Mouse (Mus musculus) lung, postnatal 0 days (tissue): Measurements from ENCODE around the gene Mgll. TPM values are rescaled to one million over a fixed set of nuclear protein-coding genes. Genes with fewer than 3 reads are reported as not detected.

Source experiments
- ATAC-seq: fragments of 200-750 bp; cut with Nextera tagmentation; 2 replicates; pipeline ENCODE4 v1.8.0; 2017; ENCODE audit warnings: moderate library complexity
- DNase-seq: peaks from one replicate; pipeline ENCODE4 v3.0.0-alpha.2; 2016; ENCODE audit warnings: low spot score
- H3K27ac ChIP-seq: fragments of 300-500 bp; sonication (generic); 2 replicates; pipeline ENCODE4 v1.5.1; 2014; ENCODE audit warnings: antibody characterized with exemption, mild to moderate bottlenecking, low read length, mixed read lengths
- H3K27me3 ChIP-seq: fragments of 300-500 bp; sonication (generic); replicated peaks from 2 replicates; pipeline ENCODE4 v1.6.1; 2014; ENCODE audit warnings: low read length, mixed read lengths; ENCODE audit not compliant: insufficient read depth
- H3K36me3 ChIP-seq: fragments of 300-500 bp; sonication (generic); 2 replicates; pipeline ENCODE4 v1.6.1; 2014; ENCODE audit warnings: low read length, mixed read lengths; ENCODE audit not compliant: insufficient read depth
- H3K4me1 ChIP-seq: fragments of 300-500 bp; sonication (generic); 2 replicates; pipeline ENCODE4 v1.6.1; 2014; ENCODE audit warnings: antibody characterized with exemption, low read depth, low read length, mixed read lengths; ENCODE audit not compliant: insufficient read depth
- H3K4me2 ChIP-seq: fragments of 300-500 bp; sonication (generic); replicated peaks from 2 replicates; pipeline ENCODE4 v1.6.1; 2014; ENCODE audit warnings: low read depth, mild to moderate bottlenecking, low read length, moderate library complexity, mixed read lengths
- H3K4me3 ChIP-seq: fragments of 300-500 bp; sonication (generic); 2 replicates; pipeline ENCODE4 v1.5.1; 2014; ENCODE audit warnings: low read depth, low read length
- H3K9ac ChIP-seq: fragments of 300-500 bp; sonication (generic); replicated peaks from 2 replicates; pipeline ENCODE4 v1.6.1; 2014; ENCODE audit warnings: low read depth, mild to moderate bottlenecking
- H3K9me3 ChIP-seq: fragments of 300-500 bp; sonication (generic); 2 replicates; pipeline ENCODE4 v1.6.1; 2016; ENCODE audit warnings: low read length, mixed read lengths
- CTCF ChIP-seq: IDR thresholded peaks from 2 replicates; pipeline ENCODE4 v1.5.1; 2016; ENCODE audit warnings: antibody characterized with exemption, mild to moderate bottlenecking
- EP300 ChIP-seq: IDR thresholded peaks from 2 replicates; pipeline ENCODE4 v1.6.1; 2016; ENCODE audit warnings: antibody characterized with exemption, mild to moderate bottlenecking, control low read depth
- WGBS: fragments of 180-500 bp; shearing (Covaris S2); extraction: QIAGEN DNeasy Blood & Tissue Kit; methylation state at CpG from one replicate; pipeline ENCODE4 v1.1.7; 2014; 5-methylcytosine and 5-hydroxymethylcytosine counted together
- polyA plus RNA-seq: library from polyadenylated mRNA; unstranded; fragments of >200 nt; fragmentation: Nextera tagmentation; extraction: Ambion mirVana; gene quantifications from 2 replicates; pipeline ENCODE4 v1.2.1, GENCODE M21; 2015

Mgll gene
- polyA plus RNA-seq, 1 experiment from 2014 or later: 123 TPM

DNA sequence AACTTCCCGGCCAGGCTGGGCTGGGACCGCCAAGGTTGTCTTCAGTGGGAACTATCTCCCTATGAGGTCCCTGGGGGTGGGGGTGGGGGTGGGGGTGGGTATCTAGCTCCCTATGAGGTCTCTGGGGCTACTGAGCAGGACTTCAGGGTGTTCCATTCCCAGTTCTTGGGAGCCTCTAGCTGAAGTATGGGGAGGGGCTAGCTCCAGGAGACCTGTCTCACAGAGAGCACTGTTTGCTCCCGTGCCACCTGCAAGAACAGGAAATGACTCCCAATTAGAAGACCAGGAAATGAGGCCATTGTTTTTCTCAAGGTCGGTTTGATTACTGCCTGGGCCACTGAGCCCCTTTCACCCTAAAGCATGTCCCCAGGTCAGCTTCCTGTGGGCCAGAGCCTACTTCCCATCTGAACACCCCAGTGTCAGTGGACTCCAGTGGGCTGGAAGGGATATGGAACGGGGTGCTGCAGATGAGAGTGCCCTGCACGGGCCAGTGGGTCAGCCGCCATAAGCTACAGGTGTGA, 87.7 kb downstream of the Mgll start:
- ATAC-seq (peak; percentile 27; the same call in 1 of the 2 replicates), DNase-seq (peak; percentile 39)
- peaks cover 8% of the 10 kb centered on the region; the same call in 1 of the 2 replicates for H3K4me1 ChIP-seq
- no peak overlapping the region for H3K9ac ChIP-seq
- H3K36me3 ChIP-seq: no peaks in the 10 kb centered on the region
- H3K27me3 ChIP-seq: no peaks in the 10 kb centered on the region
- no peak overlapping the region for H3K4me2 ChIP-seq
- no peak overlapping the region for H3K4me3 ChIP-seq
- no peak for TF ChIP-seq CTCF
- TF ChIP-seq EP300: no peak; the same call in 1 of the 2 replicates
- 45% methylated on average over 7 of the region's 7 CpGs for WGBS
- H3K9me3 ChIP-seq: no peaks in the 10 kb centered on the region
- H3K27ac ChIP-seq: peak overlapping the region; percentile 47; the same call in 1 of the 2 replicates

DNA sequence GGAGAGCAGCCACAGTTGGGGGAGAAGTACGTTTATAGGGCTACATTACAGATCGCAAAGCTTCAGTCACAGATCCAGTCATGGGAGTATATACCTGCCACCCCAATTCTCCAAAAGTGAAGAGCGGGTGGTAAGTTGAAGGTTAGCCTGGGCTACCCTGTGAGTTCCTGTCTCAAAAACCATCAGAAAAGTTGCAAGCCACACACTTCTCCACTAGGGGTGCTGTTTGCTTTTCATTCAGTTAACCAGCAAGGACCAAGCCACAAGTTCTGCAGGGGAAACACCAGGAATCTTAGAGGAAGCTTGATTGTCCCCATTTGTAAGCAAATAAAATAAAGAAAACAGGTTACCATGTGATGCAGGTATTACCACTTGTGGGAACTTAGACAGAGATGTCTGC, 88.7 kb downstream of the Mgll start:
- H3K4me3 ChIP-seq: no peak overlapping the region
- DNase-seq (peak; percentile 73), ATAC-seq (no peak)
- H3K36me3 ChIP-seq: no peaks in the 10 kb centered on the region
- WGBS: 79% methylated on average over 3 of the region's 3 CpGs
- TF ChIP-seq EP300: no peak
- peak; percentile 86 for TF ChIP-seq CTCF
- H3K9ac ChIP-seq: no peak overlapping the region
- no peak overlapping the region for H3K4me2 ChIP-seq
- no peaks in the 10 kb centered on the region for H3K9me3 ChIP-seq
- no peaks in the 10 kb centered on the region for H3K27me3 ChIP-seq
- H3K27ac ChIP-seq: no peak overlapping the region
- peaks cover 8% of the 10 kb centered on the region; the same call in 1 of the 2 replicates for H3K4me1 ChIP-seq

DNA sequence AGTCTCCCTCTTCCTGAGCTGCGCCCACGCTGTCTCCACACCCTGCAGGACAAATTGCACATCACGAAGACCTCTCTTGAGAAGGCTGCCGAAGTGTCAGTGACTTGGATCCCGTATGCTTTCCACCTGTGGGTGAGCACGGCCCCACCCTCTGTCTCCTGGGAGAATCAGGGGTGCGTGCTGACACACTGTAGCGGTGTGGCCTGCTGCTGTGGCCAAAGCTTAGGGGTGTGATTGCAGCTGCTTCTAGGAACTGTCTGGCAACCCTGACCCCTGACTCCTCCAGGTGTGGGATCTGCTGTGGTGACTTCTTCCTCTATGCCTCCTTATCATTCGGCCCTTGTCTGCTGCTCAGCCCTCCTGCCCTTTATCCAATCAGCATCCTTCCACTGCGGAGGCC, 89.6 kb downstream of the Mgll start:
- Histone ChIP-seq H3K9ac (no peak overlapping the region), H3K4me3 (no peak overlapping the region), H3K4me2 (no peak overlapping the region), H3K9me3 (no peaks in the 10 kb centered on the region), H3K36me3 (no peaks in the 10 kb centered on the region), H3K27ac (no peak overlapping the region), H3K27me3 (no peaks in the 10 kb centered on the region), H3K4me1 (peaks cover 8% of the 10 kb centered on the region; the same call in 1 of the 2 replicates)
- WGBS: 81% methylated on average over 10 of the region's 10 CpGs
- ATAC-seq (no peak), DNase-seq (no peak)
- no peak for TF ChIP-seq CTCF
- no peak for TF ChIP-seq EP300

DNA sequence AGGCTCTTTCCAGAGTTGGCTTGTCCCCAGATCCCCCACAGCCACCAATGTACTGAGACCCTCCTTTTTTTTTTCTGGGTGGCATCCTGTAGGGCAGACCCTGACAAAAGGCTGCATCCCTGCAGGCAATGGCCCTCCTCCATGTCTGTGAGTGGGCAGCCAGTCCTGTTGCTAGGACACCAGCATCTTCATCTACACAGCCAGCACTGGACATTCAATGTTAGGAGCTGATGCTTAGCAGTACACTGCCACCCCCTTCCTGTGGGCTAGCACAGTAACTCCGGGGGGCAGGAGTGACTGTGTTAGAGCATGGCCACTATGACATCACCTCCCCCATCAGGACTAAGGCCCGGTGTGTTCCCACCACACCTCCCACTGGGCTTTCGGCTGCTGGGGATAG, 90.8 kb downstream of the Mgll start:
- WGBS: 81% methylated on average over 3 of the region's 3 CpGs
- Histone ChIP-seq H3K4me3 (no peak overlapping the region), H3K9ac (no peak overlapping the region)

DNA sequence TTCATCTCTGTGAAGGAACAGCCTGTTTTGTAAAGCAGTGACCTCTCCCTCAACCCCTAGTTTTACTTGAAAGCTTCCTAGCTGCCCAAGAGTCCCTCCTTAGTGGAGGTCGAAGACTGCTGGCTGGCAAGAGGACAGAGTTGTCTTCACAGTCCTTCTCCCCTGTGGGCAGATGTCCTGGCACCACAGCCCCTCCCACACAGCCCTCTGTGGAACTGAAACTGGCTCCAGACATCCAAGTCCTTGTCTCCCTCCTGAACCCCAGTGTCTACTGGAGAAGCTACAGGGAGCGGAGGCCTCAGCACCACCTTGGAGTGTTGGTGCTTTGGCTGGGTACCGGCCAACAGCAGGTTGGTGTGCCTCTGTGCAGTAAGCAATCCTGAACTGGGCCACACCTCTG, 91.3 kb downstream of the Mgll start:
- Histone ChIP-seq H3K4me3 (no peak overlapping the region), H3K4me1 (peaks cover 8% of the 10 kb centered on the region; the same call in 1 of the 2 replicates), H3K4me2 (no peak overlapping the region), H3K27ac (no peak overlapping the region), H3K36me3 (no peaks in the 10 kb centered on the region), H3K9me3 (no peaks in the 10 kb centered on the region), H3K9ac (no peak overlapping the region), H3K27me3 (no peaks in the 10 kb centered on the region)
- DNase-seq: no peak
- 81% methylated on average over 3 of the region's 3 CpGs for WGBS
- TF ChIP-seq EP300 (no peak), CTCF (no peak)
- ATAC-seq: no peak

More for the DNA sequence above, 90.8 kb downstream of the Mgll start:
- ATAC-seq (no peak), DNase-seq (no peak)
- Histone ChIP-seq H3K27me3 (no peaks in the 10 kb centered on the region), H3K36me3 (no peaks in the 10 kb centered on the region), H3K4me2 (no peak overlapping the region), H3K27ac (no peak overlapping the region), H3K4me1 (peaks cover 8% of the 10 kb centered on the region; the same call in 1 of the 2 replicates), H3K9me3 (no peaks in the 10 kb centered on the region)
- TF ChIP-seq CTCF (no peak), EP300 (no peak)

DNA sequence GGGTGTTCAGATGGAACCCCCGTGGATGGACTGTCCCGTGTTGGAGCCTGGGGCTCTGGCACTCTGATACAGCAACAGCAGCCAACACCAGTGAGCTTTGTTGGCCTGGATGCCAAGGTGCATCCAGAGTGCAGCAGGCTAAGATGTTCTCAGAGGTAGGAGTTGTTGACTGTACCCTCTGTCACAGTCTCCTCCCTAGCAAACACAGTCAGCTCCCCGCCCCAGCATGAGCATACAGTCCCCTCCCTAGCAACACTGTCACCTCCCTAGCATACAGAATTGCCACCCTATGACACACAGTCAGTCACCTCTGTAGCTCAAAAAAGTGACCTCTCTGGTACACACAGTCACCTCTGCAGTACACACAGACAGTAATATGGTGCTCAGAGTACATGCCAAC, 92.7 kb downstream of the Mgll start:
- ATAC-seq (no peak), DNase-seq (no peak)
- Histone ChIP-seq H3K27ac (no peak overlapping the region), H3K9me3 (no peaks in the 10 kb centered on the region), H3K36me3 (no peaks in the 10 kb centered on the region), H3K27me3 (no peaks in the 10 kb centered on the region), H3K4me1 (peaks cover 15% of the 10 kb centered on the region; the same call in 1 of the 2 replicates), H3K4me3 (no peak overlapping the region), H3K4me2 (no peak overlapping the region), H3K9ac (no peak overlapping the region)
- no peak for TF ChIP-seq CTCF
- WGBS: 72% methylated on average over 3 of the region's 3 CpGs

DNA sequence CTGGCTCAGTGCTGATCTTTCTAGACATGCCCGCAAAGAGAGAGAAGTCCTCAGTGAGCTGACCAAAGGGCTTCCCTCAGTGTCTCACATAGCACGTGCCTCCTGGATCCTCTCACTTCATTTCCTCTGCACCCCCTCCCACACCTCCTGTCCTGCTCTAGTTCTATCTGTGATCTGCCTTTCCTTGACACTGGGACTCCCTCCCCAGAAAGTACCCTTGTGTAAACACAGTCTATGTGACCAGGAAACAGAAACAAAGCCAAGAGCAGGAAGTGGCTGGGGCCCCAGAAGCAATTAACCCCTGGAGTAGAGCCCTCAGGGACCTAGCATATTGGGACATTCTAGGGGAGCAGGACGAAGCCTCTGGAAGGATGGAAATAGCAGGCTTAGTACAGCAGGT, 96.6 kb downstream of the Mgll start:
- H3K36me3 ChIP-seq: no peaks in the 10 kb centered on the region
- ATAC-seq (peak; percentile 63), DNase-seq (peak; percentile 57)
- no peak overlapping the region for H3K27ac ChIP-seq
- H3K4me2 ChIP-seq: no peak overlapping the region
- peaks cover 10% of the 10 kb centered on the region; the same call in 1 of the 2 replicates for H3K4me1 ChIP-seq
- 10% methylated on average over 3 of the region's 3 CpGs for WGBS
- no peaks in the 10 kb centered on the region for H3K27me3 ChIP-seq
- H3K9ac ChIP-seq: no peak overlapping the region
- peak; percentile 74 for TF ChIP-seq EP300
- no peak; the same call in 1 of the 2 replicates for TF ChIP-seq CTCF
- H3K4me3 ChIP-seq: no peak overlapping the region
- H3K9me3 ChIP-seq: no peaks in the 10 kb centered on the region
